In genomic region chr17:26561290-26561640, GRCm38 (mm10) we compare ENCODE assay signal across 7 mouse cellular contexts. TPM values are rescaled to one million over a fixed set of nuclear protein-coding genes. Genes with fewer than 3 reads are reported as not detected.
A peak's percentile ranks its signal among the peaks of the same experiment; 100 is the strongest.
DNase-seq lines count a peak whose midpoint lies in the region; ATAC-seq lines count a peak whose summit lies in the region.

Gene Ergic1, plus strand, starts transcription at chr17:26561489.

- DNase-seq in adrenal gland, postnatal 14 days = peak; percentile 98
- peak; percentile 94 for DNase-seq in embryonic facial prominence, embryonic 11.5 days (ENCODE audit: low spot score)
- peak; percentile 99 for DNase-seq in heart, adult 11 months
- DNase-seq in kidney, adult 11 months = peak; percentile 88
- DNase-seq in left cerebral cortex, postnatal 4 days = peak; percentile 94
- DNase-seq in midbrain, embryonic 11.5 days (ENCODE audit: low spot score, missing footprints) = peak; percentile 98
- peak; percentile 93 for DNase-seq in right cerebral cortex, postnatal 4 days

- H3K27me3 ChIP-seq in embryonic facial prominence, embryonic 11.5 days (ENCODE audit: control insufficient read depth, insufficient read depth, low read length) = no peaks in the 10 kb centered on the region
- H3K27me3 ChIP-seq in midbrain, embryonic 11.5 days (ENCODE audit: control insufficient read depth, insufficient read depth, low read length) = no peaks in the 10 kb centered on the region

- ATAC-seq in embryonic facial prominence, embryonic 11.5 days (replicated peaks; ENCODE audit: insufficient number of reproducible peaks, low FRiP score, low TSS enrichment, low read depth) = peak; percentile 92
- peak; percentile 96 for ATAC-seq in midbrain, embryonic 11.5 days (ENCODE audit: low FRiP score)

- H3K9me3 ChIP-seq in embryonic facial prominence, embryonic 11.5 days (replicated peaks; ENCODE audit: control insufficient read depth, low read length) = no peaks in the 10 kb centered on the region
- no peaks in the 10 kb centered on the region for H3K9me3 ChIP-seq in midbrain, embryonic 11.5 days (ENCODE audit: control insufficient read depth, low read length)

- under 1% methylated on average over 23 of the region's 36 CpGs for WGBS in embryonic facial prominence, embryonic 11.5 days
- 0% methylated on average over 36 of the region's 36 CpGs for WGBS in midbrain, embryonic 11.5 days

- peak within 1 kb of the TSS; percentile 90 for H3K4me3 ChIP-seq in embryonic facial prominence, embryonic 11.5 days (ENCODE audit: low read depth, low read length)
- peak within 1 kb of the TSS; percentile 89 for H3K4me3 ChIP-seq in midbrain, embryonic 11.5 days (ENCODE audit: low read depth, low read length)

- H3K27ac ChIP-seq in embryonic facial prominence, embryonic 11.5 days (replicated peaks; ENCODE audit: low read depth, low read length) = peak within 1 kb of the TSS; percentile 49
- peak within 1 kb of the TSS; percentile 35 for H3K27ac ChIP-seq in midbrain, embryonic 11.5 days (ENCODE audit: low read depth, low read length)

- peaks cover 5% of the 10 kb centered on the region for H3K4me1 ChIP-seq in embryonic facial prominence, embryonic 11.5 days (ENCODE audit: control insufficient read depth, insufficient read depth, low read length)
- peaks cover 17% of the 10 kb centered on the region for H3K4me1 ChIP-seq in midbrain, embryonic 11.5 days (ENCODE audit: control insufficient read depth, insufficient read depth, low read length)

- intact Hi-C loops in left cerebral cortex, postnatal 4 days (cut with DNase I) = loop anchor here (2.0 kb wide), 1 partner anchor 52 kb away; no protein-coding TSS in a partner anchor

- peak within 1 kb of the TSS; percentile 89 for H3K9ac ChIP-seq in embryonic facial prominence, embryonic 11.5 days (replicated peaks; ENCODE audit: low read length)
- peak within 1 kb of the TSS; percentile 91 for H3K9ac ChIP-seq in midbrain, embryonic 11.5 days (ENCODE audit: low read length)

- peak within 1 kb of the TSS; percentile 76 for H3K4me2 ChIP-seq in embryonic facial prominence, embryonic 11.5 days (ENCODE audit: low read depth, low read length)
- peak within 1 kb of the TSS; percentile 96 for H3K4me2 ChIP-seq in midbrain, embryonic 11.5 days

- H3K36me3 ChIP-seq in embryonic facial prominence, embryonic 11.5 days (replicated peaks; ENCODE audit: control insufficient read depth, insufficient read depth, low read depth, low read length) = no peaks in the 10 kb centered on the region
- peaks cover 3% of the 10 kb centered on the region; the same call in 1 of the 2 replicates for H3K36me3 ChIP-seq in midbrain, embryonic 11.5 days (ENCODE audit: control insufficient read depth, insufficient read depth, low read length)

RNA-seq across cellular contexts. Expression of gene Ergic1, which starts in this region (rescaled TPM):
- total RNA-seq in adrenal gland, postnatal 14 days (2021) = 126 and 143 TPM in 2 replicates
- 133 and 138 TPM in 2 replicates for polyA plus RNA-seq in embryonic facial prominence, embryonic 11.5 days (2014; fragmentation: Nextera tagmentation; extraction: Ambion mirVana)
- total RNA-seq in left cerebral cortex, postnatal 4 days (2021) = 100 to 1,000 TPM; 180 to 193 TPM
- 129 and 130 TPM in 2 replicates for polyA plus RNA-seq in midbrain, embryonic 11.5 days (2014; fragmentation: Nextera tagmentation; extraction: Ambion mirVana)

Comparison
In these comparisons a context has a peak if more than half of its experiments do, and no peak if none do; other contexts are left out.
1. Peak in every context shown above with its lines: DNase-seq, ATAC-seq, H3K4me3 ChIP-seq and H3K27ac ChIP-seq.